Mouse (Mus musculus) mammary gland, adult 2 months (tissue): ENCODE data around the gene Ipo7. TPM values are rescaled to one million over a fixed set of nuclear protein-coding genes. Genes with fewer than 3 reads are reported as not detected.

Experiments used
- polyA plus RNA-seq: library from polyadenylated mRNA; depleted of rRNA; stranded (reverse); fragments of >200 nt; gene quantifications from 2 replicates; pipeline ENCODE4 v1.2.3, GENCODE M21; 2012; ENCODE audit warnings: low replicate concordance; rRNA removed

Gene Ipo7
- polyA plus RNA-seq: 19.5 and 24.1 TPM in 2 replicates

DNA sequence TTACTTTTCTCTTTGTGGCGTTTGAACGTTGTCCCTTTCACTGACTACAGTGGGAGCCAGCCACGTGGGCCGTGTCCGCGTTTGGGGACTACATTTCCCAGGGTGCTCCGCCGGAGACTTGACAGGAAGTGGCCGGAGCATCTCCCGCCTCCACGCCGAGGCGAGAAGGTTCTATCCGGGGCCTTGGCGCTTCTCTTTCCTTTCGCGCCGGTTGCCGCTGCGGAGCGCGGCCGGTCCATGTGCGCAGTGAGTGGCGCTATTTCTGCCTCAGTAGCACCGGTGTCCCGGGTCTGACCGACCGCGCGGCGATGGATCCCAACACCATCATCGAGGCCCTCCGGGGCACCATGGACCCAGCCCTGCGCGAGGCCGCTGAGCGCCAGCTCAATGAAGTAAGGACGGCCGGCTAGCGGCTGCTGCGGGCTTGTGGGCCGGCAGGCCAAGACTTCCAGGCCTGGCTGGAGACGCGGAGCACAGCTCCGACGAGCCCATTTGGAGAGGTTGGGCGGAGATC, at the start of gene Ipo7:
TSS of gene Ipo7 (plus strand) at position 158 of the 514 bp plus-strand sequence.

DNA sequence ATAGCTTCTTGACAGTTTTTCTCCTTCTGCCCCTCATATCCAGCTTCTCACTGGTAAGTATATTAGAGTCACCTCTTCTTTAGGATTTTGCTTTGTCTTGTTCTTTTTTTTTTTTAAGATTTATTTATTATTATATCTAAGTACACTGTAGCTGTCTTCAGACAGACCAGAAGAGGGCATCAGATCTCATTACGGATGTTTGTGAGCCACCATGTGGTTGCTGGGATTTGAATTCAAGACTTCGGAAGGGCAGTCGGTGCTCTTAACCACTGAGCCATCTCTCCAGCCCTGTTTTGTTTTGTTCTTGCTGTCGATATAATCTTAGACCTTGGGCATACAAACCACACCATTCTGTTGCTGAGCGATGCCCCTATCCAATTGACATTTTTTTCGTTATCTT, 31.3 kb upstream of the Ipo7 start, which contains the start of gene Tmem41b:
TSS of gene Tmem41b (minus strand) at position 155 of the 400 bp plus-strand sequence.

DNA sequence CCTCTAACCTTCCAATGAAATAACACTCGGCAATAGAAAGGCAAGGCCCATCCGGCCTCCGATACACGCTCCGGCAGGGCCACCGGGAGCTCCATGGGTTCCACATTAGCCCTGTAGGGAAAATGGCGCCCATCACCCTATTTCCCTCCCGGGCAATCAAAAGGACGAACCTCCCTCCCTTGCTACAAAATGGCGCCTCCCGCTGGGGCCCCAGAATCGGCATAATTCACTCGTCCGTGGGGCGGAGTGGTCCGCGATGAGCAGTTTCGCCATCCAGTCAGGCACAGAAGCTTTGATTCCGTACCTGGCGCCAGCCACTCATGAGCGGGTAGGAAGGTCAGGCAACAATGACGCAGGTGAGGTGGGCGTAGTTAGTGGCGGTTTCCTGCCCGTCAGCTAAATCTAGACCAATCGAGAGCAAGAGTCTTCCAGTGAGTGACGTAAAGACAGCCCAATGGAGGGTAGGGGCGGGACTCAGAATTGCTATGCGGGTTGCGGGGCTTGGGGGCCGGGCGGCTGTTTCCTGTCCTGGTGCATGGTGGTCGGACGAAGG, 43.2 kb downstream of the Ipo7 start, which contains the start of gene Zfp143:
TSS of gene Zfp143 (plus strand) at position 19 of the 553 bp plus-strand sequence.

Other genes with a start within 250 kb of the Ipo7 start
- 0.07 TPM in 1 of 2 replicates, not detected in the other for gene Nrip3, start 236.2 kb upstream of the Ipo7 start, polyA plus RNA-seq
- 0.09 and 0.13 TPM in 2 replicates for gene Scube2, start 152.6 kb upstream of the Ipo7 start, polyA plus RNA-seq
- 76.8 and 116 TPM in 2 replicates for gene Dennd5a, start 57.8 kb upstream of the Ipo7 start, polyA plus RNA-seq
- gene Tmem41b, start 31.3 kb upstream of the Ipo7 start, polyA plus RNA-seq: 19.1 and 21.5 TPM in 2 replicates
- 11.8 and 28.6 TPM in 2 replicates for gene Zfp143, start 42.9 kb downstream of the Ipo7 start, polyA plus RNA-seq
- 2.1 and 5.5 TPM in 2 replicates for gene Wee1, start 103.8 kb downstream of the Ipo7 start, polyA plus RNA-seq
- 23.5 and 41.9 TPM in 2 replicates for gene Swap70, start 203.4 kb downstream of the Ipo7 start, polyA plus RNA-seq